Mouse (Mus musculus) bone marrow macrophage, adult 2 months (primary cell): Measurements from ENCODE around the gene Nyap1.

Source experiments
- CTCF ChIP-seq: IDR thresholded peaks from 2 replicates; pipeline ENCODE4 v1.5.1; 2012; ENCODE audit warnings: low read depth, mild to moderate bottlenecking, low read length, moderate library complexity
- POLR2A ChIP-seq: IDR thresholded peaks from 2 replicates; pipeline ENCODE4 v1.6.1; 2012; ENCODE audit warnings: mild to moderate bottlenecking, low read depth, low read length, borderline replicate concordance

- TF ChIP-seq CTCF (no peak), POLR2A (no peak)
These were observed 6.9 kb downstream of the Nyap1 start for GRCm38 (mm10) chr5:137734289-137735061.
